Mouse (Mus musculus): ENCODE results near the gene Fibp.

Gene Fibp

DNA sequence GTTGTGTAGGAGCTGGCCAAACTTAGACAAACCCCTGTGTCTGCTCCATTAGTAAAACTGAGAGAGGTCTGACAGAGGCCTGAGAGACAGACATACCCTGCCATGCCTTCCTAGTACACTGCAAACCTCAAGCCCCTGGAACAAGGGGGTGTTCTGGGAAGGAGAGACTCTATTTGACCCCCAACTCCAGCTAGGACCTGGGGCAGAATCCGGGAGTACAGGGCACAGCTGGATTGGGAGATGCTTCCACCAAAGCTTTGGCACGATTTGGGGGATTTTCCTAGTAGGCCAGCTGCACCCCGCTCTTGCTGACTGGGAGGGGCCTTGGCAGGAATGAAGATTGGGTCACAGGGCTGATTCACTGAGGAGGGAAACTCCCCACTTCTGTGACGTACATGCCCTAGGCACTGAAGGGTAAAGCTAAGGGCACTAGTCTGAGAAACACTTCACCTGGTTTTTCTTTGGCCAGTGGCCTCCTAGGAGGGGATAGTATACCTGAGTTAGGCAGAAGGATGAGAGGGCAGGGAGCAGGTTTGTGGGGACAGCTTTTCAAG lies 28.4 kb upstream of the Fibp start:
- in situ Hi-C loops (cut with MseI, MboI), result no loop called here

DNA sequence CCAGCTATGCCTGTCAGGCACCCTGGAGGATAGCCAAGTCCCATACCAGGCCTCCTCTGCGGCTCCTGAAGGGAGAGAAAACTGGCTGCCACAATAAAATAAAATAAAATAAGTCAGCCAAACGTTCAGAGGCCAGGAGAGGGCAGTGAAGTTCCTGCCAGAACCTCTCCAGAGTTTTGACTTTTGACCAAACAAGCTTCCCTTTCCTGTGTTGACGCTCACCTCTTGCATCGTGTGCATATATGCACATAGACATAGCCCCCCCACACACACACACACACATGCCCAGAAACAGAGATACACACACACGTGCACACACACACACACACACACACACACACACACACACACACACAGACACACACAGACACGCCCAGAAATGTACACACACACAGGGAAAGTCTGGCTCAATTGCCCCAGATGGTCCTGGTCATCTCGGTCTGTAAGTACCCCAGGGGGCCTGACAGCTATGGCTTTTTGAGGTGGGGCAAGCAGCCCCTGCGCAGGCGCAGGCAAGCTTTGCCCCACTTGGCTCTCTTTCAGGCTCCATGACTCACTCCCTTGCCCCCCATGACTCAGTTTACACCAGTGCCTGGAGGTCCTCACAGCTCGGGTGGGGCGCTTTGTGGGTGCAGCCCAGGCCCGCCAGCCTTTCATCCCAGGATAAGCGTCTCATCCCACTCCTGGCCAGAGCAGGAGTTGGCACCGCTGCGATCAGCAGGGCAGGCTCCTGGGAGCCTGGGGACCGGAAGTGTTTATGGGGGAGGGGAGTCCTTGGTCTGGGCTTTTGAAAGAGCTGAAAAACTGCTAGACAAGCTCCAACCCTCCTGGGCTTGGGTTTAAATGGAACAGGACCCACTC lies 27.2 kb upstream of the Fibp start:
- in situ Hi-C loops (cut with MseI, MboI), result no loop called here

DNA sequence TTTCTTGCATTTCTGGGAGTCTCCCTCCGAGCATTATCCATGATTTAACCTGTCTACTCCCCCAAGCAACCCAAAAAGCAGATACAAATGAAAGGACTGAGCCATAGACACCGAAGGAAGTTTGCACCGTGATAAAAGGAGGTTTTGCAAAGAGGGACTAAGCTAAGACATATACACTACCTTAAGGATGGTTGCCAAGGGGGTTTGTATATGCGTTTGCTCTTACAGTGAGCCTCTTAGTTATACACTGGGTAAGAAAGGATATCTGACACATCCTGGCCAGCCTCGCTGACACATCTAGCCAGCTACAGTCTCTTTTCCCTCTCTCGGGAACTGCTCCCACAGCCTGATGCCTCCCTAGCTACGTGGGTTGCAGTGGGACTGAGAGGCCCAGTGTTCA lies 26.5 kb upstream of the Fibp start:
- in situ Hi-C loops (cut with MseI, MboI), result no loop called here

DNA sequence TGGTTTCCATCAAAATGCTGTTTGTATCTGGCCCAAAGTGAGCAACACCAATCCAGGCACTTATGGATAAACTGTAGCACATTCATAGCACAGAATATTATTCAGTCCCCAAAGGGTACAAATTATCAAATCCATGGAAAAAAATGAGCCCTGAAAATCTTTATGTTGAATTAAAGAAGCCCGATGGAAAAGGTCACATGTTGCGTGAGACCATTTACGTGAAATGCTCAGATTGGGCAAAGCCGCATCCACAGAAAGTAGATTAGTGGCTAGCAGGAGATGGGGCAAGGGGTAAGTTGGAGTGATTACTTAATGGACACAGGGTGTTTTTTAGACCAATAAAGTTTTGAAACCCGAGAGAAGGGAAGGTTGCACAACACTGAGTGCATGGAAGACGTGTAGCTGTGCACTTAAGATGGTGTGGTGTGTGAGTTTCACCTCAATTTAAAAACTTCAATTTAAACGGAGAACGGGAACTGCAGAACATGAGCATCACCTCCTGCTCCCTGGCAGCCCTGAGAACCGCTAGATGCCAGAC lies 16.0 kb upstream of the Fibp start:
- in situ Hi-C loops (cut with MseI, MboI), result no loop called here

DNA sequence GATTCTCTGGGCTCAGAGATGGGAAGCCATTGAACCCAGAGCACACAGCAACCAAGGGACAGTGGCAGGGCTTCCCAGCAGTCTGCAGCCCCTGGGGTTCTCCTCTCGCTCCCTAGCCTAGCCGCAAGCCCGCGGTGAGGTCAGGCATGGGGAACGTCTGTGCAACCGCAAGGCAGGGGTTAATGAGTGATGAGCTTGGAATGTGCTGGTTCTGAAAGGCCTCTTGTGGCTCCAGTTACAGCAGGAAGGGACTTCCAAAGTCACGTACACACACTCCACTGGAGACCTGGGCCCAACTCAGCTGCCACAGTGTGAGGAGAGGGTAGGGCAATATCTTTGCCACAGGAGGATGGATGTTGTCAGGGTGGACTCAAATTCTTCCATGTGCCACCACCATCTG lies 15.5 kb upstream of the Fibp start:
- in situ Hi-C loops (cut with MseI, MboI), result no loop called here

DNA sequence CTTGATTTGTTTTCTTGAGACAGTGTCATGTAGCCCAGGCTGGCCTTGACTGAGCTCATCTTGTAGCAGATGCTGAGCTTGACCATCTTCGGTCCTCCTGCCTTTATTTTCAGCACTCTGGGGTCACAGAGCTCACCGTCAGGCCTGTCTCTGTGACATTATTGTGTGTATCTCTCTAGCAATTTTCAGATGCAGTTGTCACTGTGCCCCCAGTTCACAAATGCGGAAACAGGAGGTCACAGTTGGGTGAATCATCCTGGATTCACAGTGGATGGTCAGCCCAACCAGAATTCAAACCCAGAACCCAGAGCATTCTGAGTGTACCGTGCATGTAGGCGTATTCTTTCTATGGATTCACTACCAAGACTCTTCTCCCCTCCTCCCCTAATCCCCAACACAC lies 14.7 kb upstream of the Fibp start:
- in situ Hi-C loops (cut with MseI, MboI), result no loop called here

DNA sequence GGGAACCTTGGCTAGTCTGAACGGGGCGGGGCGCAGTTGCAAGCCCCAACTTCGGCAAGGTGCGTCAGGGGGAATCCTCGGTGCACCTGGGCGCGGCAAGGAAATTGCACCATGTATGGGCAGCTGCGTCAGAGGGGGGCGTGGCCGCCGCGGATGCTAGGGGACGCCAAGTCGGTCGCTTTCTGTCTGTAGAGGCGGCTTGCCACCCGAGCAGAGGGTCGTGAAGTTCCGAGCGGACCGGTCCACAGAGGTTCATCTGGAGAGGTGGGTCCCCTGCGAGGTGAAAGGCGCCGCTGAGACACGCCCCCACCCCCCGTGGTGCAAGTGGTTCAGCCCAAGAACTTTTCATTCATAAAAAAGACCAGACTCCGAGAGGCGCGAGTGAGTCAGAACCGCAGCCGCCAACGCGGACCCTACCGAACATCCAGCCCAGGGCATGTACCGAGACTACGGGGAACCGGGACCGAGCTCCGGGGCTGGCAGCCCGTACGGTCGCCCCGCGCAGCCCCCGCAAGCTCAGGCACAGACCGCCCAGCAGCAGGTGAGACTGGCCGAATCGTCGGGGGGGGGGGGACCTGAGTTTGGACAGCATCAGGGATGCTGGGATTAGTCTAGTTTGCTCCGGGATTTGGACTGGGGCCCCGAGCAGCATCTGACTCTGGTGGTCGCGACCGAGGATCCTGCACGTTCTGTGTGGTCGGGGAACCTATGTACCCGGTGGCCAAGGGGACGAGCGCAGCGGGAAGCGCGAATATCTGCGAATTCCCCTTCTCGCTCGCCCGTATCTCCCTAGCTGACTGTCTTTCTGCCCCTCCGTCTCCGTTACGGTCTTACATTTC lies 12.7 kb upstream of the Fibp start, which contains the start of gene Fosl1:
Fosl1 (plus strand) TSS at position 33 of the 839 bp plus-strand sequence.
- in situ Hi-C loops (cut with MseI, MboI), result no loop called here

DNA sequence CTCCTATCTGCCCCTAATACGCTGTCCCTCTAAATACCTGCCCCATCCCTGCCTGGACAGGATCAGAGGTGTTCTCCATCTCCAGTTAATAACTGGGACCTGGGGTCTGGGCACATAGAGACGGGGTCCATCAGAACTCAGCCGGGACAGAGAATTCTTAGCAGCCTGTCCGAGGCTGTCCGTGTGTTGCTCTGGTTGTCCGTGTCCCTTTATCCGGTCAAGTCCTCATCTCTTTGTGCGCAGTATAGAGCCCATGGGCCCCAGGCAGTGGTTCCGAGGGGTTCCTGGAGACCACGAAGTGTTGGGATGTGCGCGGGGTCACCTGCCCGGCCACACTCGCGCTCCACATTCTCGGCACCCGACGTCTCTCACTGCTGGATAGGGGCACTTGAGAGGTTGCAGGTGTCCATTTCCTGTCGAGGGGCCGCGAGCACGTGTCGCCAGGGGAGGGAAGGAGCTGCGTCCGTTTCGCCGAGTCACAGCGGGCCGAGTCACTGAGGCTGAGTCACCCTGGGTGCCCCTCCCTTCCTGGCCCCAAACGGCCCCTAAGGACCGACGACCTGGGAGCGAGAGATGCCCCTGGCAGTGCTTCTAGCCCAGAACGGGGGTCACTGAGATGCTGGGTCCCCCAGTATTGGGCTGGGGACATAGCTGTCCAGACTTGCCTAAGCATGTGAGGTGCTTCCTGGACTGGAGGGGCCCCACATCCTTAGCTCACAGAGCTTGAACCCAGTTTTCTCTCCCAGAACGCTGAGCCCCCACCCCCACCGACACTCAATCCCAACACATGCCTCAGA lies 11.9 kb upstream of the Fibp start:
- in situ Hi-C loops (cut with MseI, MboI), result no loop called here

DNA sequence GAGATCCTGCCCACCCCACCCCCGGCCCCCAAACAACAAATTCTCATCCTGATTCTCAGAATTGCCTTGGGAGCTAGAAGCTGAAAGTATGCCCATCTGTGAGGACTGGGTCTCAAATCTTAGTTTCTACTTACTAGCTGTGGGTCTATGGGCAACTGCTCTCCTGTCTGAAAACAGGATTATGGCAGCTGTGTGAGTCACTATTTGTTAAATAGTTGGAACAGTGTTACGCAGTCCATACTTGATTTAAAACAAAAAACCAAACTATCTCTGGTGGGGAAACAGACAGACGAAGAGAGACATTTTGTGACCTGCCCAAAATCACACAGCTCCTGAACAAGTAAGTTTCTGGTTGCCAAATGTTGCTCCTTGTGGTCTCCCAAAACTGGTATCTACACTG lies 10.7 kb upstream of the Fibp start:
- in situ Hi-C loops (cut with MseI, MboI), result no loop called here

DNA sequence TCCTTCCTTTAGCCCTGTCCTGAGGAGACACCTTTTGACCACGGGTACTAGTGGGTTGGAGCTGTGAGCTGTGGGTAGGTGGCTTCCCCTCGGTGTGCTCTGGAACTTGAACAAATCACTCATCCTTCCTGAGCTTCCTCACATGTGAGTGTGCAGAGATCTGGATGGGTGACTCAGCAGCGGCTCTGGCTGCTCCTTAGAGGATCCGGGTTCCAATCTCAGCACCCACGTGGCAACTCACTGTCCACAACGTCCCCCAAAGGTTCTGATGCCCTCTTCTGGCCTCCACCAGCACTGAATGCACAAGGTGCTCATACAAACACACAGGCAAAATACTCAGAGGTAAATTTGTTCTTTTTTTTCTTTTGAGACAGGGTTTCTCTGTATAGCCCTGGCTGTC lies 8.6 kb upstream of the Fibp start:
- in situ Hi-C loops (cut with MseI, MboI), result no loop called here

DNA sequence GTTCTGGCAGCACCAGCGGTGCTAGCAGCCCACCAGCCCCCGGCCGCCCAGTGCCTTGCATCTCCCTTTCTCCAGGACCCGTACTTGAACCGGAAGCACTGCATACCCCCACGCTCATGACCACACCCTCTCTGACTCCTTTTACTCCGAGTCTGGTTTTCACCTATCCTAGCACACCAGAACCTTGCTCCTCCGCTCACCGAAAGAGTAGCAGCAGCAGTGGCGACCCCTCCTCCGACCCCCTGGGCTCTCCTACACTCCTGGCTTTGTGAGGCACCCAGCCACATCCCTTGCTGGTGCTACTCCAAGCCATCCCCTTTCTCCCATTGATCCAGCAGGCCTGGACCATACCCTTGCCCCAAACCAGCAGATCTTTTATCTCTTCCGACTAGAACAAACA lies 5.4 kb upstream of the Fibp start:
- in situ Hi-C loops (cut with MseI, MboI), result no loop called here

DNA sequence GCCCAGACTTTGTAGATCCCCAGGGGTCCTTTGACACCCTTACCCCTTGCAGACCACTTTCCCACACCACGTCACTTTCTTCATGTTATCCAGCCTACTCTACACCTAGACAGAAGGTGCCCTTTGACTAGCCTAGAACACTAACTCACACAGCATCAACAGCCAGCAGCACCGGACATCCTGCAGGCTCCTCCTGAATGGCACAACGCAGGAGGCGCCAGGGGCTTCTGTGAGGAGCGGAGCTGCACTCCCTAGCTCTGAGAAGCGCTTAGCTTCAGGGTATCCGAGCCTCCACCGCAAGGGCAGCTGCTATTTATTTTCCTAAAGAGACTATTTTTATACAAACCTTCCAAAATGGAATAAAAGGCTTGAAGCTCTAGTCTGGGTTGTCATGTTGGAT lies 4.8 kb upstream of the Fibp start:
- in situ Hi-C loops (cut with MseI, MboI), result no loop called here

DNA sequence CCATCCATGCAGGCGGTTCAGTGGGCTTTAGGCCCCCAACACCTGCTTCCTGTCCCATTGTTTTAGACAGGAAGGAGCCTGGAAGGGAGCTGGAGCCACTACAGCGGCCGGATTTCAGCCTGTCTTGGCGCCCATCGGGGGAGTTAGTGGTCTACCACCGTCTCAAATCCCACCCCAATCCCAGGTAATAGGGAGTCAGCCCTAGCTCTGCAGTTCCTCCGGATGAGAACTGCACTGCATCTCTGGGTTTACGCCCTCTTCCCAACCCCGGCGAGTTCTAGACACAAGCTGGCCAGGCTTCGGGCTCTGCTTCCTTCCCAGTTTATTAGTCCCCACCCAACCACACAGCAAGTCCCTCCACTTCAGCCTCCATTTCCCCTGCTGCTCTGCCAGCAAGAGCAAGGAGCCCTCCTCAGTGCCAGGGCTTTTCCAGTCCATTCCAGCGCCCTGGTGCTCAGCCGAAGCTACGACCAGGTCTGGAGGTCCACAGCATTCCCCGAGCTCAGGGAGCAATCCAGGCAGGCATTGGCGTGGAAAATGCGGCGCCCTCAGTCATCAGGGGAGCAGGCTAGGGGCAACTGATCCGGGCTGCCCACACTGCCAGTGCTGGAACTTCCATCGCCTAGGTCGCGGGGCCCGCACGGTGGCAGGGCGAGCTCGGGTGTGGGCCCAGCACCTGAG lies 4.0 kb upstream of the Fibp start:
- in situ Hi-C loops (cut with MseI, MboI), result no loop called here

DNA sequence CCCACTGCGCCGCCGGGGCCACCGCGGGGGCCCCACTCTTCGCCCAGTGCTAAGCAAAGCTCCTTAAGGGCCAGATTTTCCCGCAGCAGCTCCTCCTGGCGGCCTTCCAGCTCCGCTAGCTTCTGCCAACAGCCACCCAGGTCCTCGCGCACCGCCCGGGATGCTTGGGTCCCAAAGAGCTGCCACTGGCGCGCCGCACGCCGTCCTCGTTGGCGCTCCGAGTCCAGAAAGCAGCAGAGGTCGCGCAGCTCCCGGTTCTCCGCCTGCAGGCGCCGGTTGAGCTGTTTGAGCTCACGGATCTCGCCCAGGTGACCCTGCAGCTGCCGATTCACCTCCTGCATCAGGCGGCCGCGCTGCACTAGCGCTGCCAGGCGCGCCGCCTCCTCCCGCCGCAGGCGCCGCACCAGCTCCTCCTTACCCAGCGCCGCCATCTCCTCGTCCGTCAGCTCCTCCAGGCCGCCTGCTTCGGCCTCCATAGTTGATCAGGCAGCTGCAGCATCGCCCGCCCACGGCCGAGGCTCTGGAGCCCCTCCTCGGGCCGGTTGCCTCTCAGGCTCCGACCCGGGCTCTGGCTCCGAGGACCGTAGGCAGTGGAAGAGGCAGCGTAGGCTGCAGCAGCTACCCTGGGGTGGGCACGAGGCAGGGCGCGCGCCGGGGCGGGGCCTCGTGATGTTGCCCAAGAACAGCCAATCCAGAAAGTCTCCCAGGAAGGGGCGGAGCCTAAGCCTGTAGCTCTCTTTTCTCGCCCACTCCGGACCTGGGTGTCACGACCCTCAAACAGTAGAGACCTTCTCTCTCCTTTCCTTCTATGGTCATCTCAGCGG lies 3.3 kb upstream of the Fibp start:
- in situ Hi-C loops (cut with MseI, MboI), result no loop called here

DNA sequence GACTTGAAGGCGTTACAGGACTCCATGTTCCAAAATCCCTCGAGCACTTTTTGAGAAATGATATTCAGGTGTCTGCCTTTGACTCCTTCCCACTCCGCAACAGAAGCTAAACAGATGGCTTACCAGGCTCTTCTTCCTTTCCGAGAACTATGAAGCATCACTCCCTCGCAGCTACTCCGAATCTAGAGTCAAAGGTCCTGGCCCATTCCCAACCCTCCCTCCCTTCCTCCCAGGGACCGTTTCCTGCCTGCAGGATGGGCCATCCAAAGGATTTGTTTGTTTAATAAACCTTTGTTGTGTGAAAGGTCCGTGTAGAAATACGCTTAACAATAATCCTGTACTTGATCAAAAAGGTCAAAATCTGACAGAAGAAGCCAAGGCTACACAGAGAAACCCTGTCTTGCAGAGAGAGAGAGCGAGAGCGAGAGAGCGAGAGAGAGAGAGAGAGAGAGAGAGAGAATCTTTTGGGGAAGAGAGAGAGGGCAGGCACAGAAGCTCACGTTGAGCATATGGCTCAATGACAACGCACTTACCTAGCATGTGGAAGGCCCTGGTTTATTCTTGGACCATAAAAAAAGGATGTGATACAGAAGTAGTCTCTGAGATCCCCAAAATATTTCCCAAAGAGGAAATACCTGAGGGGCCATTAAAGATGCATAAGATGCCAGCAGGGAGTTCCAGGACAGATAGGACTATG lies 2.5 kb upstream of the Fibp start, which contains the start of gene Ccdc85b:
Ccdc85b (minus strand) TSS at position 149 of the 697 bp plus-strand sequence.
- in situ Hi-C loops (cut with MseI, MboI), result no loop called here

DNA sequence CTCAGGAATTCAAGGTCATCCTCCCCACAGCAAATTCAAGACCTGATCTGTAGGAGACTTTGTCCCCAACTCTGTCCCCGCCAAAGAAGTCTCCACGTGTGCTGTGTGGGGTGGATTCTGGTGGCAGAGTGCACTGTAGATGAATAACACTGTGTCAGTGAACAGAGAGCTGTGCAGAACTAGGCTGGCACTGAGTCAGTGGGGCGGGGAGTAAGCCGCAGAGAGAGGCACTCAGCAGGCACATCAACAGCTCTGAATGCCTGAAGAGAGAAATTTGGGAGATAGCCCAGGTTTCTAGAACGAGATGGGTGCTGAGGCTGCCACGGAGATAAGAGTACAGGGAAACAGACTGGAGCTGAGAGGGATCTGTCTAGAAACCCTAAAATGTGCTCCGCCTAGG lies 1.4 kb upstream of the Fibp start:
- in situ Hi-C loops (cut with MseI, MboI), result no loop called here

DNA sequence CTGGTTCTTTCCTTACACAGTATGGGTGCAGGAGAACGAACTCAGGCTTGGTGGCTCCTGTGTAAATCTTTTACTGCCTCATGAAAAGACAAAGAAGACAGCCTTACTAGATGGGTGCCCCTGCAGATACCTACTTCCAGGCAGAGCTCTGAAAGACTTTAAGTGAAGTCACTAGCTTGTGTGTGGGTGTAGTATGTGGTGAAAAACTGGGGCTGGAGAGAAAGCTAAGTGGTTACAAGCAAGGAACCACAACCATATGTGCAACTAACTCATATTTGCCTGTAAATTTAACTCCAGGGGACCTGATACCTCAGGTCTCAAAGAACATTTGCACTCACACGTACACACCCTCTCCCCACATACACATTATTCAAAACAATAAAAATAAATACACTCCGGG lies 519 bp upstream of the Fibp start:
- in situ Hi-C loops (cut with MseI, MboI), result no loop called here

DNA sequence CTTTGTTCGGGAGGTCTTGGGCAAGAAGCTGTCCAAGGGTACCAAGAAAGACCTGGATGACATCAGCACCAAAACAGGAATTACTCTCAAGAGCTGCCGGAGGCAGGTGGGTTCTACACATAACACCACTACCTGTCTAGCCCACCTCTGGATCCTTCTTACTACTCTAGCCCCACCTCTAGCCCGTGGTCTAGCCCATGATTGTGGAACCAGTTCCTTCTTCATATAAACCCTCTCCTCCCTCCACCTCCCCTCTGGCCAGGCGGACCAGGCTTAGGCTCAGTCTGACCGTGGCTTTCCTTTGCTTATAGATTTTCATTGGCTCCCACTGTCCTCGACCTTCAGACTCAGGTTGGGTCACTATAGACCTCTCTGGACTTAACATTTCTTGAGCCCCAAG lies 996 bp downstream of the Fibp start:
- in situ Hi-C loops (cut with MseI, MboI), result no loop called here

DNA sequence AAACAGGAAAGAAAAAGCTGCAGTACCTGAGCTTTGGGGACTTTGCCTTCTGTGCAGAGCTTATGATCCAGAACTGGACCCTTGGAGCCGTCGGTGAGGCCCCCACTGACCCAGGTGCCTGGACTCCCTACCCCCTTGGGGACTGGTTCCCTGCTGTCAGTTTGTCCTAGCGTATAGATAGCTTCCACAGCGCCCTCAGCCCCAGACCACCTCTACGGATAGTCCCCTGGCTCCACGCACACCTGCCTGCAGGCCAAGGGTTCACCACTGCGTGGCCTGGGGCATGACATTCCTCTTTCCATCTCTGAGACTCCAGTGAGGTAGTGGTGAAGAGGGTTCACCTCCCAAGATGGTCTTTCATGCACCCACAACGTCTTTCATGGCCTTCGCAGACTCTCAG lies 2.8 kb downstream of the Fibp start:
- in situ Hi-C loops (cut with MseI, MboI), result no loop called here
